Mouse (Mus musculus) mature B cell (primary cell): ENCODE results near the gene 4930432K21Rik.

Experiments used
- in situ Hi-C: fragments of 300-500 bp; cut with MboI; formaldehyde crosslinking; loops from 2 replicates; pipeline ENCODE4 v1.14.3; 2019

Gene 4930432K21Rik

GRCm38 (mm10) chr8:84208381-84209380 lies 60.9 kb downstream of the 4930432K21Rik start:
- in situ Hi-C loops: no loop called here

DNA sequence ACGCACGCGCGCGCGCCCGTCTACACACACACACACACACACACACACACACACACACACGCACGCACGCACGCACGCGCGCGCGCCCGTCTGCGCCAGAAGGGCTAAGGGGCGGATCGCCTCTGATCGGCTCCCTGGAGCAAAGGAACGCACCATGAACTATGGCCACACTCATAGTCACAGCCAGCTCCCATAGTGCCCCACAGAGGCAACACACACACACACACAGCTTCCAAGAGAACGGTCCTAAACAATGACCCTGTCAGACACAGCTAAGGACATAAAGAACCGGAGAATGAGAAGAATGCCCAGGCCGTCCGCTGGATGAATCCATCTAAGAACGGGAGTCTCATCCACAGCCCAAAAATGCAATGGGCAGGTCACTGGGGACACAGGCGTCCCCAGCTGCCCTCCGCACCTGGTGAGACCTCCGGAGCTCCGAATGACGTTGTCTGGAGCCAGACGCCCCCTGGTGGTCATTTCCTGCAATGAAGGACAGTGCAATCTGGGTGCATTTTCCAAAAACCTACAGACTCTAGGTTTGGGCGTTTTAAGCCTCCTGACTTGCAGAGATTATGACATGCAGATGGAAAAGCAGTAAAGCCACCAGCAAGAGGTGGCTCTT lies 62.5 kb downstream of the 4930432K21Rik start:
- in situ Hi-C loops: no loop called here

GRCm38 (mm10) chr8:84211202-84211601 lies 63.4 kb downstream of the 4930432K21Rik start:
- in situ Hi-C loops: no loop called here

- in situ Hi-C loops: no loop called here
Measured at GRCm38 (mm10) chr8:84211881-84212563, 64.2 kb downstream of the 4930432K21Rik start.

- in situ Hi-C loops: no loop called here
Measured at GRCm38 (mm10) chr8:84213277-84213676, 65.5 kb downstream of the 4930432K21Rik start.

DNA sequence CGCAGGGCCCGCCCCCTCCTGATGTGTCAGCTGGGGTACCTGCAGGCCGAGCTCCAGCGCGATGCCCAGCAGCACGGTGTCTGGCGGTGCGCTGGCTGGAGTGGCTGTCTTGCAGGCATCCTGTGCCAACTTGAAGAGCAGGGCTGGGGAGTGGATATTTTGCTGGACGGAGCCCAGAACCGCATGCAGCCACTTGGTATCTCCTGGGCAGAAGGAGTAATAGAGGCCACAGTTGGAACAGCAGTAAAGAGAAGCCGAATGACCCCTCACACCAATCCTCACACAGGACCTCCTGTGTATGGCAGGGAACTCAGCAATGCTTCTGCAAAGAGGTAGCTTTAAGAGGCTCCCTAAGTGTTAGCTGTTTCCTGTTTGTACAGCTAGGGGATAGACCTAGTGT lies 69.4 kb downstream of the 4930432K21Rik start:
- in situ Hi-C loops: no loop called here

DNA sequence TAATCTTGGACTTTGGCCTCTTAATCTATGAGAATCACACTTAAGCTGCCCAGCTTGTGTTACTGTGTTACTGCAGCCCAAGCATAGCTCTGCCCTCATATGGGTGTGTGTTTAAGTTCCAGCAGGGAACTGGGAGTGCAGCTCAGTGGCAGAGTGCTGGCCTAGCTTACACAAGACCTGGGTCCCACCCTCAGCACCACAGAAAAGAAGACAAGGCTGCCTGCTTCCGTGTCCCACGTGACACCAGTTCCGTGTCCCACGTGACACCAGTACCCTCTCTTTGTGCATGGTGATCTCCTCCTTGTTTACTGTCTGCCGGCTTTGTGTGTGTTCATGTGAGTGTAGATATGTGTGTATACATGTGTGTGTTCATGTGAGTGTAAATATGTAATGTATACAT lies 70.3 kb downstream of the 4930432K21Rik start:
- in situ Hi-C loops: no loop called here

DNA sequence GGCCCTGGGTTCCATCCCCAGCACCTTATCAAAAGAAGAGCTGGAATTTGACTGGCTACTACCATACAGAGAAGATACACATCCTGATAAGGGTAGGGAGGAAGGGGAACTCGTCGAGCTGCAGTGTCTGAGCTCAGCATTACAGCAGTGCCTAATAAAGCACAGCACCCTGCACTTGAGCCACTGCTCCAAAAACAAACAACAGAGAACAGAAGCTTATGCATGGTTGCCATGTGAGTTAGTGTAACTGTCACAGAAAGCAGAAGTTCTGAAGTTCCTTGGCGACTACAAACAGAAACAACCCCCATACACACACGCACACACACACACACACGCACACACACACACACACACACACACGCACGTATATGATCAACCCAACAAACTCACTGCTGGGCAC lies 72.3 kb downstream of the 4930432K21Rik start:
- in situ Hi-C loops: no loop called here
